Mouse (Mus musculus): ENCODE data around the gene Col4a1. TPM values are rescaled to one million over a fixed set of nuclear protein-coding genes. Genes with fewer than 3 reads are reported as not detected.

The Col4a1 gene
- total RNA-seq, 2 experiments from 2014 or later = 1,046 to 1,073 TPM

DNA sequence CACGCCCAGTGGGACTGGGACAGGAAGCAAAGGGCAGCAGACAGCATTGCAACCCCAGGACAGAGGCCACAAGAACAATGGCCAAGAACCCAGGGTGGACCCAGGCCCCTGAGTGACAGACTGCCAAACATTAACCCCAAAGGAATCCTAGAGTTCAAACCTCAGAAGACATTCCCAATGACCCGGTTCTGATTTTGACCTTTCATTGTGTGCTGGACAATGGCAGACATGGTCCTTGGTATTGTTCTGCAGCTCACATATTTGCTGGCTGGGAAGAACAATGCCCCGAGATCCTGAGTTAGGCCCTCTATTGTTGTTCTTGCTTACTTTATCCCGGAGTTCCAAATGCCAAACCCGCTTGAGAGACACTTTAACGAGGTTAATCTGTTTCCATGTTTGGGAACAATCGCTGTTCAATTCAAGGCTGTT lies 4.0 kb downstream of the Col4a1 start:
- intact Hi-C loops (cut with DNase I) = loop anchor here (2.0 kb wide), 1 partner anchor 30 kb away; no protein-coding TSS in a partner anchor
- no peak for DNase-seq

DNA sequence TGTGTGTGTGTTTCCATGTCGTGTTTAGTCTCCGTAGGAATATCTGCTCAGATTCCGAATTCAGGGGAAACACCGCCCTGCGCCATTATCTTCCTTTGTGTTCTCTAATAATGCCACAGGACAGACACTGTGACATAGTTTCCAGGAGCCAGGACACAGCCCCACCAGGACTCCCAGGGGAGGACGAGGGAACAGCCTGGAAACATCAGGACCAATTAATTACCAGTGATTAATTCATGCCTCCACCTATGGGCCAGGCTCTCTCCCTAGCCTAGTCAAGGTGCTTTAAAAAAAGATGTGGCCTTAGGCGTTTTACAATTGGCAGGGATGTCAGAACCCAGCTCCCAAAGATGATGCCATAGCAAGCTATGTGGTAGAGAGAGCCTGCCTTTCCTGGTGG lies 5.2 kb downstream of the Col4a1 start:
- DNase-seq = no peak
- intact Hi-C loops (cut with DNase I) = no loop called here

DNA sequence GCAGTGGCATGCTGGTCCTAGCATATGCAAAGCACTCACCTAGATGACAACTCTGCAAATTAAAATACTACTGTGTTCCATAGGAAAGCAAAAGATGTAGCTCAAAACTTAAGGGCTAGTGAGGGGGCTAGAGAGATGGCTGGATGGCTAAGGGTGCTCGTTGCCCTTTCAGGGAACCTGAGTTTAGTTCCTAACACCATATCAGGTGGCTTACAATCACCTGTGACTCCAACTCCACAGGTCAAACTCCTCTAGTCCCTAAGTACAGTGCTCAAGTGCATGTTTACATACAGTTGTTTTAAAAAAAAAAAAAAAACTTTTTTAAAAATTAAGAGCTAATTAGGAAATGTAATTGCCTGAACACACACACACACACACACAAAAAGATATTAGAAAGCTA lies 7.1 kb downstream of the Col4a1 start:
- no peak for DNase-seq
- intact Hi-C loops (cut with DNase I) = no loop called here

DNA sequence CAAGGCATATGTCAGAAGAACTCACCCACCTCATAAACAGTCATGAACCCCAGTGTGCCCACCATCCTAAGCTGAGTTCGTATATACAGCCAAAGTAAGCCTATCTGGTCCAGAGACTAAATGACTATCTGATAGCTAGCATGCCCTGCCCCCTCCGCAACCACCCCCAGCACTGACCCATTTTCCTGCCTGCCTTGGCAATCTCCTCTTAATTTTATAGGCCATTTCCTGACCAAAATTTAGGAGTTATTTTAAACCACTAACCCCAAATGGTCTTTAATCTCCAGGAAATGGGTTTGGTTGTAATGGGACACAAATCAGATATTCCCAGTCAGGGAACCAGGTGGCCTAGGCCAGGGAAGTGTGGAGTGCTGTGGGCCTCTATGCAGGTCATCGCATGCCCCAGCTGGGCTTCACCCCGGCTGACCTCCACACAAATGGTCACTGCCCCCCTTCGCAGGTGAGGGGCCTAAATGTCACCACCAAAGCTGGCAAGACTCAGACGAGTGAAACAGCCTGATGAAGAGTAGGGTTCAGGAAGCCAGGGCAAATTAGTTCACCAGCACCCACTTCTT lies 8.5 kb downstream of the Col4a1 start:
- no peak for DNase-seq
- intact Hi-C loops (cut with DNase I) = no loop called here

DNA sequence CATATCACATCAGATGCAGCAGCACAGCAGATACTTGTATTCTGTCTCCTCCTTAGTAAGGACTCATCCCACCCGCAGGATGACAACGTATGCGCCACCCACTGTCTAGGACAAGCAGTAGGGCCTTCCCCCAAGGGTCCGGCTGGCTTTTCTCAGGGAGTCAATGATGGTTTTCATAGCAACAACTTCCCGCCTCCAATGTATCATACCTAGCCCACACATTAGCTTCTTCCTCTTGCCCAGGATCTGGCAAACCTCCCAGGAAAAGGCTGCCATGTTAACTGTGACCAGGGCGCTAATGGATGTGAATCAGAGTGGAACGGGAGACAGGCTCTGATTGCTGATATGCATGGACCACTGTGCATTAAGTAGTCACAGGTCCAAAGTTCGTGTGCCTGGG lies 12.2 kb downstream of the Col4a1 start:
- intact Hi-C loops (cut with DNase I) = no loop called here
- no peak for DNase-seq

DNA sequence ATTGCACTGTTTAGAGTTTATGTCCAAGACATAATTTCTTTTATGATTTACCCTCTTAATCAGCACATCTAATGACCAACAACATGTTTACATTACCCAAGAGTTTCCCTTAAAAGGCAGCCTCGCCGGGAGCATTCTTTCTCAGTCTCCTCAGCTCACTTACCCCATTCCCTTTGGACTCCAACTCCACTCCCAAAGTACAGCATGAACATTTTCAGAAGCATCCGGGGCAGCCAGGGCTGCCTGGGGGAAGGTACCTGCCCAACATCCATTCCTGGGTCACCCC lies 13.4 kb downstream of the Col4a1 start:
- DNase-seq = no peak
- intact Hi-C loops (cut with DNase I) = no loop called here

DNA sequence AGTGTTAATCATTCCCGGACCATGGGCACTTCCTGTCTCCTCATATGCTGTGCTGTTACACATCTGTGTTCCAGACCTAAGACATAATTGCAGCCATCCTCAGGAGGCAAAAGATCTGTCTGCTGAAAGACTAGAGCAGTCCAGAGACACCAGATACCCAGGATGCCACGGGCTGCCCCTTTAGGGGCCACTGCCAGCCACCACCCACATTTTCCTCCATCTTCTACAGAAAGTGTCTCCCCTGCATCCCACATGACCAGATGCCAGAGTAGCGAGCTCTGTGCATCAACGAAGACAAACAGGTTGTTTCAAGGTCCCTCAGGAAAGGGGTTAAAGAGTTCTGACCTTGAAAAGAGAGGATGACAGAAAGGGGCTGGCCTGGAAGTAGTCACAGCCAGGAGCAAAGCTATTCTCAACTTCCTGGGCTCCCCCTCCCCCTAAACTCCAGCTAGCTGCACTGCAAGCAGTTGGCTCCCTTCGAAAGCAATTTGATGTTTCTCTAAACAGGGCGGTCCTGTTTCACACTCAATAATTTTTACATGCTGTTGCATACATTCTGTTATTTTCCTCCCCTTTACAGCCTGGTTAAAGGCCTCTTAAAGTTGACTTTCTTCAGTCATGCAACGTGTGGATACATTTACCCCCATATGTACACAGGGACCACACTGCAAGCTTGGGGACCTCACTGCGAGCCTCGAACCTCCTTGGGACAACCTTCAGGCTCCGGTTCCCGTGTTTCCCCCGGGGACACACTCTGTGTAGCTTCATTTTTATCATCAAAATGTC lies 13.9 kb downstream of the Col4a1 start:
- no peak for DNase-seq

DNA sequence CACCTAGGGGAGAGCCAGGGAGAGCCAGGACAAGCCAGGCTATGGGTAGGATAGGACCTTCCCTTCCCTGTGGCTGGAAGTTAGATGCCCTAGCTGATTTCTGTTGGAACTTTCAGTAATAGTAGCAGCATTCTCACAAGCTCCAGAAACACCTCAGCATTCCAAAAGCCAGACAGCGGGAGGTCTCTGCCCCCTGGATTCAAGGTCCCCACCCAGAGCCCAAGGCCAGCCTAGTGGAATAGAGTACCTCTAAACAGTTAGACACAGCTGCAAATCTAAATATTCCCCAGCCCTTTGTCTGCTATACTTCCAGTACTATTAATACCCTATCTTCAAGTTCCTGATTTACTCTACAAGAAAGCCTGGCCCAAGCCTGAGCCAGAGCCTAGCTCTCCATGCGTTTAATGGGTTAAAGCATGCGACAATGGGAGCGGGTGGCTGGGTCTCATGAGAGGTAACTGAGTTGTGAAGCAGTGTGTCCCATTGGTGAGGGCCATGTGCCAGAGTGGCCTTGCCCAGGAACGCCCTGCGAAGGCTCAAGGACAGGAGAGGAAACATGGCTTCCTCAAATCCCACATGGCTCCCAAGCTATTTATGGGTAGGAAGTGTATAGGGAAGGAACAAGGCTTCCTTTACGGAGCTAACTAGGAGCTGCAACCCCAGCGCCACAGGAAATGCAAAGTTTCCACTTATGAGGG lies 15.3 kb downstream of the Col4a1 start:
- DNase-seq = peak; percentile 71 to 72
- intact Hi-C loops (cut with DNase I) = no loop called here

More for the DNA sequence above, 13.9 kb downstream of the Col4a1 start:
- intact Hi-C loops (cut with DNase I) = no loop called here

DNA sequence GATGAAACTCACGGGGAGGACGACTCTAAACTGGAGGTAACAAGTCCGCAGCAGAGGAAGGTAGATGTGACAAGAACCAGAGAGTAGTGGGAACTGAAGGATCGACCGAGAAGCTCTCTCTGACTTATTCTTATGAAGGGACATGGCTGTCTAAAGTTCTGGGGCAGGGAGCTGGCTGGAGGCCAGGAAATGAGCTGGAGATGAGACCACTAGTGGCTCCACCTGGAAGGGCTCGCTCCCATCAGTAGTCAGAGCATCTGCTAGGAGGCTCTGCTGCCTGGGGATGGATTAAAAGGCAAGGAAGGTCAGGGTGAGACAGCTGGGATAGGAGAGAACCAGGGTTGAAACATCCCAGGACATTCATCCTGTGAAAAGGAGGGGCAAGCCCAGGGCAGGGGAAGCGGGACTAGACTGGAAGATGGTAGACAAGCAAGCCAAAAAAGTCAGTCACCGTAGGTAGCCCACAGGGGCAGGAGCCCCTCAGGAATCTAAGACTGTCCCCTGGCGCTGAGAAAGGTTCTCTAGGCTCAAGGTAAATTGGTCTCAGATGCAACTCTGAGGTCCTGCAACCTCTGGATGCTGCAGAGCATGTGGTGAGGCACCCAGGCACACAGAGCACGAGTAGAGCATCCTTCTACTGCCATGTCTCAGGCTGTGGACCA lies 16.2 kb downstream of the Col4a1 start:
- DNase-seq = no peak
- intact Hi-C loops (cut with DNase I) = no loop called here

DNA sequence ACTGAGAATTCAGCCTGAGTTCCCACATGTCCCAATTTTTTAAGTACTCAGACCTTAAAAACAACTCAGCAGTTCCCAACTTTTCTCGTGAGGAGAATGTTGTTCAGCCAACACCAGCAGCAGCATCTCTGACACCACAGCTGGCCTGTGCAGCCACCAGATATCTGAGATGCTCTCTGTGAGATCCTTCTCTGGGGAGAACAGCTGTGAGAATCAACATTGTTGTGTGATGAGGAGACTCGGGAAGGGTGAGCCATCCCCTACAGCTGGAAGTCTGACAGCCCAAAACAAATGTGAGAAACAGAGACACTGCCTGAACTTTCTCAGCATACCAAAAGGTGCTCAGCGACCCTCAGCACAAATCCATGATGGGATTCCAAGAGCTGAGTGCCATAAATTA lies 20.0 kb downstream of the Col4a1 start:
- DNase-seq = peak in 1 of 2 experiments; percentile 56
- intact Hi-C loops (cut with DNase I) = no loop called here

DNA sequence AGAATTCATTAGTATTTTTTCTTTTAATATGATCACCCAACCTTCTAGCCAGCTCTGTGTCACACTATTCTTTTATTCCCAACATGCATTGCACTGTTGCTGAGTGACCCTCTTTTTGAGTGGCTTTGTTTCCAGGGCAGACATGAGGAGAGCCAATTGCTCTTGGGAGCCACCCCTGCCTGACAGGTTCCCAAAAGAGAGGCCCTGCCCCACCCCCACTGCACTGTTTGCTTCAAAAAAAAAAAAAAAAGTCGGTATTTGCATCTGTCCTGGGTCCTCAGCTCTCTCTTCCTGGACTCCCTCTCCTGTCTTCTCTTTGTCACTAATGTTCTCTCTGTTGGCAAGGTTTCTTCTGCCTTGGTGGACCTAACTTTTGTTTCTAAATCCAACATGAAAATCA lies 22.1 kb downstream of the Col4a1 start:
- DNase-seq = no peak
- intact Hi-C loops (cut with DNase I) = no loop called here

DNA sequence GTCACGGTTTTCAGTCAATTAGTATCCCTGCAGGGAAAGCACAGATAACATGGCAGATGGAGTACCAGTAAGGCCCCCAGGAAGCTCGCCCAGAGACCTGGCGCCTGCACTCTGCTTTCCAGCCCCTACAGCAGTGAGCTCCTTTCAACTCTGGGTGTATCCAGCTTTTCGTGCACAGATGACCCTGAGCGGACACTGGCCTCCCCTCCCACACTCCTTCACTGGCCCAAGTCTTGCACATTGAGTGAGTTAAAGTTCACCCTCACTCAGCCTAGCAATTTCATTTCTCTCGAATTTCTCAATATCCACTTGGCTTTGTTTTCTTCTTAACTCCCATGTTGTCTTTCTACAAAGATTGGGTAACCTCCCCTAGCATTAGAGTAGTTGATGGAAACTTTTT lies 24.3 kb downstream of the Col4a1 start:
- intact Hi-C loops (cut with DNase I) = no loop called here
- no peak for DNase-seq

DNA sequence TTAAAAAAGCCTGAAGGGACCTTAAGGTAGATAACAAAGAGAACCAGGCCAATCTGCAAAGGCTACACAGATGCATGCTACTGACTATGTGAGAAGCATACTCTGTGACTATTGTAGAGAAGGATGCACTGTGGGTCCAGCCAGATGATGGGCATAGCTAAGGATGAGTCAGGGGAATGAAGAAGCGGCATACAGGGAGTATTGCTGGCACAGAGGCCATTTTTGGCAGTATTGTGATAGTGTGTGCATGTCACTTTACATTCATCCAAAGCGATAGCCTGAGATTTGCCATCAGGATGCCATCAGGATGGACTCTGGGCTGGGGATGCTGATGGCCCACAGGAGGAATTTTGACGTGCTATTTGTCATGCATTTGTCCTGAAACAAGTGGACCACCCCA lies 25.5 kb downstream of the Col4a1 start:
- intact Hi-C loops (cut with DNase I) = no loop called here
- no peak for DNase-seq

DNA sequence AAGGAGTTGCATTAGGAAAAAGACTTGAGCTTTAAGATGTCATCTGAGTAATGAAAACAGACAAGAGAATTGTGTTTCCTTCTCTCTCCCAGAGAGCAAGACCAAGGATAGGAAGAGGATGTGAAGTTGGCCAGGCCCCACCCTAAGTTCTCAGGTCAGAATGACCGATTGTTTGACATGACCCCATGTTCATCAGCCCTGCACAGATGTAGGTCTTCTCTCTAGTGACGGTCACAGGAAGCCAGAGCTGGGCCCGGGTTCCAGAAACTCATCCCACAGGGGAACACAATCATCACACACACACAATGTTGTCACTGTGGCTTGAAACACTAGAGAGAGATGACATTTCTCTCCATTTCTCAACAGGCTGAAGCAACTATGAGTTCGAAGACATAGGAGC lies 27.2 kb downstream of the Col4a1 start:
- intact Hi-C loops (cut with DNase I) = no loop called here
- DNase-seq = no peak

DNA sequence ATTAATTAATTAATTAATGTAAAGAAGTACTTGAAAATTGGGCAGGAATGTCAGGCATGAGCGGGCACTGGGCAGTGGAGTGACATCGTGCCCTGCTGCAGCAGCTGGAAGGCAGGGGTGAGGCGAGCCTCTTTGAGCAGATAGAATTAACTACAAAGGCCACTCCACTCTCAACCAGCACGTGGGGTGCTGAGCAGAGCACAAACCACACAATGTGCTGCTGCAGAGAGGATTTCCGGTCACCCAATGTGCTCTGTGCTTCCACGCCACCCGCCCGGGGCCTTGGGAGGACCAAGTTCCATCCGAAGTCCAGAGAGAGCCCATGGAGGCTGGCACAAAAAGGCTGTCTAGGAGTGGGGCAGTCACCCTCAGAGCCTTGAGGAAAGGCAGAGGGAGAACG lies 29.4 kb downstream of the Col4a1 start:
- intact Hi-C loops (cut with DNase I) = no loop called here
- no peak for DNase-seq

DNA sequence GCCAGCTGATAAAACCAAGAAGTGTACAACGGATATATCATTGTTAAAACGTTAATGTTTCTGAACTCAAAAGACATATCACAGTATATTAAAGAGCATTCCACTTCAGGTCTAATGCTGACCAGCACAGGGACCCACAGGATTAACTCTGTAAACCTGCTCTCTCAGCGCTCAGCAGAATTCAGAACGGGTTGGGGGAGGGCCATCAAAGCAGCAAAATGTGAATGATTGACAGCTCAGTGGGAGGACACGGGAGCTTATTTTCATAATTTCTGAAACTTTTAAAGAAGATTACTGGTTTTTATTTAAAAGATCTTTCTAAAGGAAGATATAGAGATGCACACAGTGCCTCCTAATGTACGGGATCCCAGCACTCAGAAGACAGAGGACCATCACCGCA lies 29.9 kb downstream of the Col4a1 start:
- intact Hi-C loops (cut with DNase I) = no loop called here
- no peak for DNase-seq

DNA sequence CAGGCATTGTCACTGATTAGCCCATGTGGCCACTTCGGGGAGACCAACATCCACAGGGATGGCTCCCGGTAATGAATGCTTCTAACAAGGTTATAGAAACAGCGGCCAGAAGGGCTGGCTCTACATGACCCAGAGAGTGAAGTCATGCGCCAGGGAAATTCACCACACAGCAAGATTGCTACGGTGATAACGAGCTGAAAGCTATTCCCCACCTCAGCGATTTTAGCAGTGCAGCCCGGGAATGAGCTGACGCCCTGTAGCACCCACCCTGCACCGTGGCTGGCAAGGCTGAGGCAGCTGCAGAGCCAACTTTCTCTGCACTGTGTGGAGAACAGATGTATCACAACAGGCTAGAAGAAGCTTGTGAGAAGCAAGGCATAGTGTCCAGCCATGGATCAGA lies 30.5 kb downstream of the Col4a1 start:
- DNase-seq = no peak
- intact Hi-C loops (cut with DNase I) = no loop called here

DNA sequence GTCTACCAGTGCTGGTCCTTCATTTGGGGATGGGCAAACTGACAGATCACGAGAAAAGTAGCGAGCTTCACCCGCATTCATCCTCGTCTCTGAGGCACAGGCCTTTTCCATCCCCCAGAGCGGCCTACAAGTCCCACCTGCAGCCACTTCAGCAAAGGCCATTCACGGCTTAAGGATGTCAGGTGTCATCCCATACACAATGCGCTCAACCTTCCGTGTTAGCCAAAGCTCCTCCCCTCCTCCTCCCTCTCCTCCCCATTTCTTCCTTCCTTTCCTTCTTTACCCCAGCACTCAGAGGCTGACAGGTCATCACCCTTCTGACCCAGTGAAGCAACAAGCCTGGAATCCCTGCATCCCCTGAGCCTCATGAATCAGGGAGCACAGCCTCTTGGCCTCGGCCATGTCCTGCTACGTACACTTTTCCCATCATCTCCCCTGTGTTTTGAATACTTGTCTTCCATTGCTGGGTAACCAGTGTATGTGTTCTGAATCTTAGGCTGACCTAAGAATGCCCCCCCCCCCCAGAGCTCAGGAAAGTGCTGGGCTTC lies 31.8 kb downstream of the Col4a1 start:
- intact Hi-C loops (cut with DNase I) = loop anchor here (2.0 kb wide), 2 partner anchors 14 to 26 kb away; no protein-coding TSS in a partner anchor
- no peak for DNase-seq

DNA sequence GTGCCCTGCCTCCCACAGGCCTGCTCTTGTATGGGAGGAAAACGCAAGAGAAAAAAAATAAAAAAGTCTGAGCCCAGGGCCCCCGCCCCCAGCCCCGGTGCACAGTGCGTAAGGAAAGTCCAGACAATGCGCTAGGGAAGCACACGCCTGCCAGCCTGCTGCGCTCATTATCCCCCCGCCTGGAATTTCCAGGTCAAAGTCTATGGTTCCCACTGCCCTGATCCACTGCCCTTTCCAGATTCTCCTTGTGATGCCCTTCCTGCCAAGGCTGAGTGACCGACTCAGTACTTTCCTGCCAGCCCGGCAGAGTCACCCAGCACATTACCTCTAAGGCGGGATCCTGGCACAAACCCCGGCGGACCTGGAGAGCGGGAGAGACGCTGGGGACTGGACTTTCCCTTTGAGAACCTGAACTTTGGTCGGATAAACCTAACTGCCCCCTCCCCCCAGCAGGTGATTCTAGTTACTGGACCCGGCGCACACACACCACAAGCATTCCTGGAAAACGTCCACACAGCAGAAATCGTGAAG lies 33.3 kb downstream of the Col4a1 start:
- peak in 1 of 2 experiments; percentile 57 for DNase-seq
- intact Hi-C loops (cut with DNase I) = loop anchor here (2.0 kb wide), 1 partner anchor 29 kb away; no protein-coding TSS in a partner anchor

DNA sequence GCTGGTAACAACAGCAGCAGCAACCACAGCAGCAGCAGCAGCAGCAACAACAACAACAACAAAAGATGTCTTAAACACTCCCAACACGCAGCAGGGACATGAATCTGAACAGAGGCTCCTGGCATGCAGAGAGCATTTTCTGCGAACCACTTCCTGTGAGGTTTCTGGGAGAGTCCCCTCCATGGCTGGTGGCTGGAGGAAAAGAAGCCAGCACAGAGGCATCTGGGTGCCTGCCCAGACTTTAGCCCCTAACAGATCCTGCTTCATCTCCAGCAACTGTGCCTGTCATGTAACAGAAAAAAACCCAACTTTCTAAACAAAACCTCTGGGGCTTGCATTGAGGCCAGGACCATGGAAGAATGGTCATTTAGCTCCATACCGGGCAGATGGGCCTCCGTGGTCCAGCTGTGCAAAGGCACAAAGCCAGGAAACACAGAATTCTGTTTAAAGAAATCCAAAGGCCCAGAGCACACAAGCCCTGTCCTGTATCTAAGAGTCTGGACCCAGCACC lies 34.5 kb downstream of the Col4a1 start:
- peak; percentile 68 to 70 for DNase-seq
- intact Hi-C loops (cut with DNase I) = loop anchor here (2.0 kb wide), 1 partner anchor 31 kb away; no protein-coding TSS in a partner anchor

Measured in heart, postnatal 14 days (tissue).